Mouse (Mus musculus) lung, embryonic 16.5 days (tissue): ENCODE results near the gene Krt1. TPM values are rescaled to one million over a fixed set of nuclear protein-coding genes. Genes with fewer than 3 reads are reported as not detected.

ENCODE experiments used
- ATAC-seq: fragments of 200-750 bp; cut with Nextera tagmentation; 2 replicates; pipeline ENCODE4 v1.8.0; 2017; ENCODE audit warnings: low read depth, mild to moderate bottlenecking, moderate library complexity
- H3K27ac ChIP-seq: fragments of 300-500 bp; sonication (generic); 2 replicates; pipeline ENCODE4 v1.5.1; 2014; ENCODE audit warnings: mild to moderate bottlenecking, control low read depth, low read length
- H3K27me3 ChIP-seq: fragments of 300-500 bp; sonication (generic); 2 replicates; pipeline ENCODE4 v1.6.1; 2014; ENCODE audit warnings: low read depth, low read length, mixed read lengths; ENCODE audit not compliant: control insufficient read depth, insufficient read depth
- H3K36me3 ChIP-seq: fragments of 300-500 bp; sonication (generic); 2 replicates; pipeline ENCODE4 v1.6.1; 2014; ENCODE audit warnings: low read length; ENCODE audit not compliant: control insufficient read depth, insufficient read depth
- H3K4me1 ChIP-seq: fragments of 300-500 bp; sonication (generic); replicated peaks from 2 replicates; pipeline ENCODE4 v1.6.1; 2014; ENCODE audit warnings: low read length, mixed read lengths; ENCODE audit not compliant: control insufficient read depth, insufficient read depth
- H3K4me2 ChIP-seq: fragments of 300-500 bp; sonication (generic); 2 replicates; pipeline ENCODE4 v1.6.1; 2014; ENCODE audit warnings: low read depth, low read length, control low read depth
- H3K4me3 ChIP-seq: fragments of 300-500 bp; sonication (generic); 2 replicates; pipeline ENCODE4 v1.5.1; 2014; ENCODE audit warnings: mild to moderate bottlenecking, low read length, control low read depth
- H3K9ac ChIP-seq: fragments of 300-500 bp; sonication (generic); 2 replicates; pipeline ENCODE4 v1.6.1; 2014; ENCODE audit warnings: low read length, control low read depth
- H3K9me3 ChIP-seq: fragments of 300-500 bp; sonication (generic); 2 replicates; pipeline ENCODE4 v1.6.1; 2016; ENCODE audit warnings: low read length; ENCODE audit not compliant: control insufficient read depth
- WGBS: fragments of 180-500 bp; shearing (Covaris S2); extraction: QIAGEN DNeasy Blood & Tissue Kit; methylation state at CpG from one replicate; pipeline ENCODE4 v1.1.7; 2014; 5-methylcytosine and 5-hydroxymethylcytosine counted together
- polyA plus RNA-seq: library from polyadenylated mRNA; unstranded; fragments of >200 nt; fragmentation: Nextera tagmentation; extraction: Ambion mirVana; gene quantifications from 2 replicates; pipeline ENCODE4 v1.2.1, GENCODE M21; 2015

The Krt1 gene
- 0.29 and 4.4 TPM in 2 replicates for polyA plus RNA-seq

- H3K36me3 ChIP-seq, result no peaks in the 10 kb centered on the region
- no peak within 1 kb of the TSS for H3K4me3 ChIP-seq
- no peak for ATAC-seq
- no peaks in the 10 kb centered on the region for H3K4me1 ChIP-seq
- 76% methylated on average over 6 of the region's 6 CpGs for WGBS
- H3K9me3 ChIP-seq, result no peaks in the 10 kb centered on the region
- no peak within 1 kb of the TSS for H3K27ac ChIP-seq
- no peak within 1 kb of the TSS for H3K9ac ChIP-seq
- no peak within 1 kb of the TSS for H3K4me2 ChIP-seq
- no peaks in the 10 kb centered on the region for H3K27me3 ChIP-seq
Measured at GRCm38 (mm10) chr15:101850694-101851093, at the start of gene Krt1. TSS of gene Krt1 (minus strand) at chr15:101850794.

GRCm38 (mm10) chr15:101895216-101895615 is 44.6 kb upstream of the Krt1 start:
- 80% methylated on average over 4 of the region's 4 CpGs for WGBS
- H3K9me3 ChIP-seq, result no peaks in the 10 kb centered on the region
- H3K36me3 ChIP-seq, result no peaks in the 10 kb centered on the region
- H3K4me3 ChIP-seq, result no peak overlapping the region
- H3K9ac ChIP-seq, result no peak overlapping the region
- no peak for ATAC-seq
- H3K27me3 ChIP-seq, result no peaks in the 10 kb centered on the region
- H3K27ac ChIP-seq, result no peak overlapping the region
- no peaks in the 10 kb centered on the region for H3K4me1 ChIP-seq
- no peak overlapping the region for H3K4me2 ChIP-seq

GRCm38 (mm10) chr15:101892820-101893219 is 42.2 kb upstream of the Krt1 start, which contains the start of gene Krt76:
TSS of gene Krt76 (minus strand) at chr15:101892920.
- Histone ChIP-seq H3K4me3 (no peak within 1 kb of the TSS), H3K4me1 (no peaks in the 10 kb centered on the region), H3K4me2 (no peak within 1 kb of the TSS), H3K27me3 (no peaks in the 10 kb centered on the region), H3K9me3 (no peaks in the 10 kb centered on the region), H3K27ac (no peak within 1 kb of the TSS), H3K9ac (no peak within 1 kb of the TSS), H3K36me3 (no peaks in the 10 kb centered on the region)
- 48% methylated on average over 4 of the region's 4 CpGs for WGBS
- no peak for ATAC-seq

GRCm38 (mm10) chr15:101879776-101880175 is 29.2 kb upstream of the Krt1 start:
- Histone ChIP-seq H3K9me3 (no peaks in the 10 kb centered on the region), H3K9ac (no peak overlapping the region), H3K36me3 (no peaks in the 10 kb centered on the region), H3K4me1 (no peaks in the 10 kb centered on the region), H3K27ac (no peak overlapping the region), H3K4me2 (no peak overlapping the region), H3K4me3 (no peak overlapping the region), H3K27me3 (no peaks in the 10 kb centered on the region)
- 36% methylated on average over 10 of the region's 11 CpGs for WGBS
- no peak for ATAC-seq

GRCm38 (mm10) chr15:101878041-101878440 is 27.4 kb upstream of the Krt1 start:
- H3K27ac ChIP-seq, result no peak overlapping the region
- H3K4me3 ChIP-seq, result no peak overlapping the region
- no peaks in the 10 kb centered on the region for H3K4me1 ChIP-seq
- no peaks in the 10 kb centered on the region for H3K36me3 ChIP-seq
- H3K4me2 ChIP-seq, result no peak overlapping the region
- no peaks in the 10 kb centered on the region for H3K9me3 ChIP-seq
- no peak overlapping the region for H3K9ac ChIP-seq
- H3K27me3 ChIP-seq, result no peaks in the 10 kb centered on the region
- 45% methylated on average over 2 of the region's 2 CpGs for WGBS
- no peak for ATAC-seq

- Histone ChIP-seq H3K27ac (no peak overlapping the region), H3K9ac (no peak overlapping the region), H3K9me3 (no peaks in the 10 kb centered on the region), H3K27me3 (no peaks in the 10 kb centered on the region), H3K4me2 (no peak overlapping the region), H3K4me3 (no peak overlapping the region), H3K4me1 (no peaks in the 10 kb centered on the region), H3K36me3 (no peaks in the 10 kb centered on the region)
- no peak for ATAC-seq
- 50% methylated on average over 1 of the region's 1 CpGs for WGBS
Measured at GRCm38 (mm10) chr15:101874383-101874782, 23.8 kb upstream of the Krt1 start.

GRCm38 (mm10) chr15:101873231-101873630 is 22.6 kb upstream of the Krt1 start:
- 71% methylated on average over 4 of the region's 4 CpGs for WGBS
- no peak overlapping the region for H3K4me2 ChIP-seq
- H3K4me3 ChIP-seq, result no peak overlapping the region
- no peaks in the 10 kb centered on the region for H3K36me3 ChIP-seq
- ATAC-seq, result no peak
- H3K27me3 ChIP-seq, result no peaks in the 10 kb centered on the region
- no peak overlapping the region for H3K9ac ChIP-seq
- no peak overlapping the region for H3K27ac ChIP-seq
- H3K4me1 ChIP-seq, result no peaks in the 10 kb centered on the region
- H3K9me3 ChIP-seq, result no peaks in the 10 kb centered on the region

GRCm38 (mm10) chr15:101869431-101869830 is 18.8 kb upstream of the Krt1 start, which contains the start of gene Krt77:
TSS of gene Krt77 (minus strand) at chr15:101869705.
- H3K36me3 ChIP-seq, result no peaks in the 10 kb centered on the region
- H3K27me3 ChIP-seq, result no peaks in the 10 kb centered on the region
- H3K4me2 ChIP-seq, result no peak within 1 kb of the TSS
- H3K4me3 ChIP-seq, result no peak within 1 kb of the TSS
- H3K27ac ChIP-seq, result no peak within 1 kb of the TSS
- ATAC-seq, result no peak
- H3K9ac ChIP-seq, result no peak within 1 kb of the TSS
- WGBS, result 26% methylated on average over 6 of the region's 6 CpGs
- H3K9me3 ChIP-seq, result no peaks in the 10 kb centered on the region
- H3K4me1 ChIP-seq, result no peaks in the 10 kb centered on the region

- Histone ChIP-seq H3K36me3 (no peaks in the 10 kb centered on the region), H3K4me1 (no peaks in the 10 kb centered on the region), H3K9ac (no peak overlapping the region), H3K27ac (no peak overlapping the region), H3K27me3 (0 out of 2 replicates have a peak, but pooled peaks cover 2% of the 10 kb centered on the region), H3K4me3 (no peak overlapping the region), H3K4me2 (no peak overlapping the region), H3K9me3 (no peaks in the 10 kb centered on the region)
- ATAC-seq, result no peak
- 71% methylated on average over 7 of the region's 7 CpGs for WGBS
Measured at GRCm38 (mm10) chr15:101866754-101867153, 16.2 kb upstream of the Krt1 start.
